Mouse (Mus musculus): ENCODE data around the gene Olfr1093. TPM values are rescaled to one million over a fixed set of nuclear protein-coding genes. Genes with fewer than 3 reads are reported as not detected.

Olfr1093 gene
- polyA plus RNA-seq (2015; fragmentation: Nextera tagmentation; extraction: Ambion mirVana), result not detected in 2 replicates

DNA sequence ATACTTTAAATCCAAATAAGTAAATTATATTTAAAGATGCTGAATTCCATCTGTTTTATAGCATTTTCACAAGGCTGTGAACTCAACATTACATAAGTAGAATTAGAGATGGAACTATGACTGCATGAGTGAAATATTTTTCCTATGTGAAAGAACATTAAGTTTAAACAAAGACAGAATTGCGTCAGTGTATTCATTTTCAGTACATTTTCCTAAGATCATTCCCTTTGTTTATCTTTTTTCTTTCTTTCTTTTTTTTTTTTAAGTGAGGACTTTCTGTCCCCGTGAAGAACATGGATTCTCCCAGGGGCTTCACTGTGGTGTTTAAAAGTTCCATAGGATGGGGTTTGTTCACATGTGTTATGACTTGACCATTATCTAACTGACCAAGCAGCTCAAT is at the start of gene Olfr1093:
TSS of gene Olfr1093 (plus strand) at position 301 of the 400 bp plus-strand sequence.
- Histone ChIP-seq H3K9me3 (no peaks in the 10 kb centered on the region), H3K9ac (replicated peaks) (no peak within 1 kb of the TSS), H3K4me3 (replicated peaks) (no peak within 1 kb of the TSS), H3K4me1 (replicated peaks) (no peaks in the 10 kb centered on the region), H3K36me3 (no peaks in the 10 kb centered on the region), H3K27me3 (no peaks in the 10 kb centered on the region), H3K27ac (no peak within 1 kb of the TSS), H3K4me2 (replicated peaks) (no peak within 1 kb of the TSS)
- ATAC-seq, result no peak
- 85% methylated on average over 2 of the region's 2 CpGs for WGBS

DNA sequence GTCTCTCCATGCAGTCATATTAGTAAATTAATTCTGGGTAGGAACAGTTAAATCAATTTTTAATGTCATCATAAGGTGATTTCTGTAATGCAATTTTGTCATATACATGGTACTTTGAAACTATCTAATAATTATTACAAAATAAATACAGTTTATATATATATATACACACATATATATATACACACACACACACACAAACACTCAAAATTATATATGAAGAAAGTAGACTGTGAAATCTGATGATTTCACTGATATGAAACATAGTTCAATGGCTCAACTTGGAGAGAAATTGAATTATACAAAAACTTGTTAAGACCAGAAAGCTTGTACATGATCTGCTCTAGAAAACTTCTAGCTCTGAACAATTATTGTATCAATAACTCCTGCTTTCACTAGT is 48.7 kb upstream of the Olfr1093 start, which contains the start of gene Olfr1089:
TSS of gene Olfr1089 (minus strand) at position 101 of the 400 bp plus-strand sequence.
- Histone ChIP-seq H3K4me2 (replicated peaks) (no peak within 1 kb of the TSS), H3K4me1 (replicated peaks) (no peaks in the 10 kb centered on the region), H3K27ac (no peak within 1 kb of the TSS), H3K9me3 (no peaks in the 10 kb centered on the region), H3K27me3 (no peaks in the 10 kb centered on the region), H3K4me3 (replicated peaks) (no peak within 1 kb of the TSS), H3K9ac (replicated peaks) (no peak within 1 kb of the TSS), H3K36me3 (no peaks in the 10 kb centered on the region)
- ATAC-seq, result no peak

DNA sequence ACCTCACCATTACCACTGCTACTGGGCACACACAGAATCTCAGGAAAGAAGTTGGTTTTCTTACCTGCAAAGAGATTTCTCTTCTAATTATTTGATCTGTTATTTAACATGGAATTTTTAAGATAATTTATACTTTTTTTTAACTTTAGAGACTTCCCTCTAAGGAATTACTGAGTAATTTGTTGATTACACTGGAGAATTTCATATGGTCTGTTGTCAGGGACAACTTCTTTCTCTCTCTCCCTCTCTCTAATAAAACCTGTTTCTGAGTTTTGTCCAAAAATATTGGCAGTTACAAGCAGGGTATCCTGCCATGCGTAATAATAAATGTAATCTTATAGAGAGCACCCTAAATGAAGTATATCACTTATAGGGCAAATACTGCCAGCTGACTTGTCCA is 23.4 kb upstream of the Olfr1093 start, which contains the start of gene Olfr1090:
TSS of gene Olfr1090 (minus strand) at position 101 of the 400 bp plus-strand sequence.
- Histone ChIP-seq H3K4me3 (replicated peaks) (no peak within 1 kb of the TSS), H3K4me1 (replicated peaks) (no peaks in the 10 kb centered on the region), H3K4me2 (replicated peaks) (no peak within 1 kb of the TSS), H3K9ac (replicated peaks) (no peak within 1 kb of the TSS), H3K36me3 (no peaks in the 10 kb centered on the region), H3K27me3 (no peaks in the 10 kb centered on the region), H3K9me3 (no peaks in the 10 kb centered on the region), H3K27ac (no peak within 1 kb of the TSS)
- ATAC-seq, result no peak
- WGBS, result 90% methylated on average over 1 of the region's 1 CpGs

DNA sequence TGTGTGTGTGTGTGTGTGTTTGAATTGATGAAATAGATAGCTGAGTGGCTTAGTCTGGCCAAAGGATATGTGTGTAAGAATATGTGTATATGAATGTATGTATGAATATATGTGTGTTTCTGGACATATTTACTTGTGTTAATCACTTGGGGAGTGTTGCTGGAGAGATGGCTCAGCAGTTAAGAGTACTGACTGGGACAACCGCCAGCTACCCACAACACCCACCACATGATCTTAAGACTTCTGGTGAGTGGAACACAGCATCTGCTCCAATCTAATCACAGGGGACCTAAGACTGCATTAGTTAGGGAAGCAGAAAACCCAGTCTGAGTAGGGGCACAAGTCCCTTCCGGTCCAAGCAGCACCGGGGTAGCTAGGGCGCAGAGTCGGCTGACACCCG is 21.2 kb upstream of the Olfr1093 start:
- 94% methylated on average over 6 of the region's 6 CpGs for WGBS
- H3K27ac ChIP-seq, result no peak overlapping the region
- H3K9me3 ChIP-seq, result no peaks in the 10 kb centered on the region
- H3K4me1 ChIP-seq (replicated peaks), result no peaks in the 10 kb centered on the region
- ATAC-seq, result no peak
- H3K4me2 ChIP-seq (replicated peaks), result no peak overlapping the region
- no peak overlapping the region for H3K9ac ChIP-seq (replicated peaks)
- no peak overlapping the region for H3K4me3 ChIP-seq (replicated peaks)
- no peaks in the 10 kb centered on the region for H3K27me3 ChIP-seq
- no peaks in the 10 kb centered on the region for H3K36me3 ChIP-seq

DNA sequence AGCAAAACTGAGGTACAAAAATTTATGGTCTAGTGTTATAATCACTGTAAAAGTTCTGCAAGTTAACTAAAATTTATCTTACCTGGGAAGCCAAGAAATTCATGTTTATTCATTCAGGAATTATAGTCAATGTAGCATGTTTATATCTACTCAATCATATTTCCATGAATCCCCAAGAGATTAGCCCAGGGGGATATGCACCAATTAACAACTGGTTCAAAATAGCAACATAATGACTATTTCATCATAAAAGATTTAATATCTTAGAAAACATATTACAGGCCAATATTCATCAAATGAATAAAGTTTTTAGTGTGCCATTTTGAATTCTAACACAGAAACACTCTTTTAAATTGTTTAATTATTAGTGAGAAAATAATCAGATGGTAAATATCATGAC is 27.6 kb downstream of the Olfr1093 start, which contains the start of gene Olfr141:
TSS of gene Olfr141 (minus strand) at position 101 of the 400 bp plus-strand sequence.
- no peak for ATAC-seq

DNA sequence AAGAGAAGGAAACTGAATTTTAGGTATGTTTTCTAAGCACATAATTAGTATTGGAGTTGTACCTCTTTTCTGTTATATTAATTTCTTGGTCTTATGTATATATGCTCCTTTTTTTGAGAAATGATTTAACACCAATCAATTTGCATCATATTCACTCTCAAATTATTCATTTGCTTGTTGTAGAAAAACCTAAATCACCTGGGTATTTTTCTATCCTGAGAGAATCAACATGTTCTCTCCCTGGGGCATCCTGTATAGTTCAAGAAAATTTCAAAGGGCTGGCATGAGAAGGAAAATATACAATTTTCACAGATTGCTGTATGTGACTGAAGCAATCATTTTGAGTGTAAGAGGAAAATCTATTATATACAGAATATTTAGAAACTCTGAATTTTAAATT is 42.1 kb downstream of the Olfr1093 start, which contains the start of gene Olfr1094:
TSS of gene Olfr1094 (plus strand) at position 301 of the 400 bp plus-strand sequence.
- H3K27ac ChIP-seq, result no peak within 1 kb of the TSS
- H3K9me3 ChIP-seq, result no peaks in the 10 kb centered on the region
- no peaks in the 10 kb centered on the region for H3K36me3 ChIP-seq
- no peak within 1 kb of the TSS for H3K9ac ChIP-seq (replicated peaks)
- no peaks in the 10 kb centered on the region for H3K4me1 ChIP-seq (replicated peaks)
- no peak for ATAC-seq
- H3K4me2 ChIP-seq (replicated peaks), result no peak within 1 kb of the TSS
- no peak within 1 kb of the TSS for H3K4me3 ChIP-seq (replicated peaks)
- no peaks in the 10 kb centered on the region for H3K27me3 ChIP-seq

More for the DNA sequence above, 27.6 kb downstream of the Olfr1093 start, which contains the start of gene Olfr141:
- no peak within 1 kb of the TSS for H3K4me2 ChIP-seq (replicated peaks)
- H3K4me1 ChIP-seq (replicated peaks), result no peaks in the 10 kb centered on the region
- H3K4me3 ChIP-seq (replicated peaks), result no peak within 1 kb of the TSS
- no peaks in the 10 kb centered on the region for H3K27me3 ChIP-seq
- no peaks in the 10 kb centered on the region for H3K36me3 ChIP-seq
- H3K9ac ChIP-seq (replicated peaks), result no peak within 1 kb of the TSS
- no peak within 1 kb of the TSS for H3K27ac ChIP-seq
- no peaks in the 10 kb centered on the region for H3K9me3 ChIP-seq

Other genes with a start within 250 kb of the Olfr1093 start
- not detected in 2 replicates for gene Olfr1079, start 240.0 kb upstream of the Olfr1093 start, polyA plus RNA-seq (2015; fragmentation: Nextera tagmentation; extraction: Ambion mirVana)
- gene Olfr1080, start 224.2 kb upstream of the Olfr1093 start, polyA plus RNA-seq (2015; fragmentation: Nextera tagmentation; extraction: Ambion mirVana), result not detected in 2 replicates
- gene Olfr1082, start 183.5 kb upstream of the Olfr1093 start, polyA plus RNA-seq (2015; fragmentation: Nextera tagmentation; extraction: Ambion mirVana), result not detected in 2 replicates
- gene Olfr1084, start 142.8 kb upstream of the Olfr1093 start, polyA plus RNA-seq (2015; fragmentation: Nextera tagmentation; extraction: Ambion mirVana), result not detected in 2 replicates
- gene Olfr1085, start 120.5 kb upstream of the Olfr1093 start, polyA plus RNA-seq (2015; fragmentation: Nextera tagmentation; extraction: Ambion mirVana), result not detected in 2 replicates
- gene Olfr1086, start 102.4 kb upstream of the Olfr1093 start, polyA plus RNA-seq (2015; fragmentation: Nextera tagmentation; extraction: Ambion mirVana), result not detected in 2 replicates
- not detected in 2 replicates for gene Olfr1087, start 84.1 kb upstream of the Olfr1093 start, polyA plus RNA-seq (2015; fragmentation: Nextera tagmentation; extraction: Ambion mirVana)
- gene Olfr1089, start 48.8 kb upstream of the Olfr1093 start, polyA plus RNA-seq (2015; fragmentation: Nextera tagmentation; extraction: Ambion mirVana), result not detected in 2 replicates
- not detected in 2 replicates for gene Olfr1090, start 23.5 kb upstream of the Olfr1093 start, polyA plus RNA-seq (2015; fragmentation: Nextera tagmentation; extraction: Ambion mirVana)
- gene Olfr141, start 27.5 kb downstream of the Olfr1093 start, polyA plus RNA-seq (2015; fragmentation: Nextera tagmentation; extraction: Ambion mirVana), result not detected in 2 replicates
- gene Olfr1094, start 42.2 kb downstream of the Olfr1093 start, polyA plus RNA-seq (2015; fragmentation: Nextera tagmentation; extraction: Ambion mirVana), result not detected in 2 replicates
- not detected in 2 replicates for gene Olfr1095, start 69.2 kb downstream of the Olfr1093 start, polyA plus RNA-seq (2015; fragmentation: Nextera tagmentation; extraction: Ambion mirVana)
- gene Gm13723, start 92.3 kb downstream of the Olfr1093 start, polyA plus RNA-seq (2015; fragmentation: Nextera tagmentation; extraction: Ambion mirVana), result not detected in 2 replicates
- not detected in 2 replicates for gene Olfr1097, start 109.7 kb downstream of the Olfr1093 start, polyA plus RNA-seq (2015; fragmentation: Nextera tagmentation; extraction: Ambion mirVana)
- not detected in 2 replicates for gene Olfr1098, start 142.1 kb downstream of the Olfr1093 start, polyA plus RNA-seq (2015; fragmentation: Nextera tagmentation; extraction: Ambion mirVana)
- not detected in 2 replicates for gene Olfr1099, start 178.2 kb downstream of the Olfr1093 start, polyA plus RNA-seq (2015; fragmentation: Nextera tagmentation; extraction: Ambion mirVana)
- gene Olfr1100, start 197.5 kb downstream of the Olfr1093 start, polyA plus RNA-seq (2015; fragmentation: Nextera tagmentation; extraction: Ambion mirVana), result not detected in 2 replicates
- not detected in 2 replicates for gene Olfr1101, start 208.7 kb downstream of the Olfr1093 start, polyA plus RNA-seq (2015; fragmentation: Nextera tagmentation; extraction: Ambion mirVana)
- not detected in 2 replicates for gene Olfr1102, start 215.9 kb downstream of the Olfr1093 start, polyA plus RNA-seq (2015; fragmentation: Nextera tagmentation; extraction: Ambion mirVana)
- gene Olfr1104, start 244.6 kb downstream of the Olfr1093 start, polyA plus RNA-seq (2015; fragmentation: Nextera tagmentation; extraction: Ambion mirVana), result not detected in 2 replicates